Mouse (Mus musculus): ENCODE data around the gene Olah. TPM values are rescaled to one million over a fixed set of nuclear protein-coding genes. Genes with fewer than 3 reads are reported as not detected.

The Olah gene
- total and polyA plus RNA-seq, 3 experiments, result not detected

DNA sequence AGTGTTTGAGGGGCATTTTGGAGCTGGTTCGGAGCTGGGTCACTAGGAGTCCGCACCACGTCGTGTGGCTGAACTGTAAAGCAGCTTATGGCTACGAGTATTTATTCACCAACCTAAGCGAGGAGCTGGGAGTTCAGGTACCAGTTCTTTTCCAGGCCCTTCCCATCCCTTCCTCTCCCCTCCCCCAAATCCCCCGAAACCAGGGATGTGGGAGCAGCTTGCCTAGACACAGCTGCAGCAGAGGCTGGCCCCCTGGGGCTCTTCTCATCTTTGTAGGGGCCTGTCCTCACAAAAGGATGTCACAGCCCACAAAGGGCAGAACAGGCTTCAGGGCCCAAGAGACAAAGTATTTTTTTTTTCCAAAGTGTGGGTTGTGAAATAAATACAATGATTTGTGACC, 40.9 kb upstream of the Olah start:
- Histone ChIP-seq H3K4me1 (ENCODE audit: control insufficient read depth in 1 of 2, insufficient read depth in 2 of 2, low read length in 2 of 2) (no peaks in the 10 kb centered on the region), H3K79me2 (ENCODE audit: control insufficient read depth, insufficient read depth, low read length, poor library complexity) (no peaks in the 10 kb centered on the region; the same call in 1 of the 2 replicates), H3K27me3 (ENCODE audit: control insufficient read depth in 1 of 2, insufficient read depth in 2 of 2, low read length in 2 of 2) (no peaks in the 10 kb centered on the region), H3K36me3 (ENCODE audit: control insufficient read depth in 1 of 2, insufficient read depth in 2 of 2, low read length in 2 of 2) (peaks cover 0 to 11% of the 10 kb centered on the region in 2 experiments; a peak in 2 of 4 replicates), H3K9me3 (replicated peaks; ENCODE audit: insufficient read depth, low read length) (no peaks in the 10 kb centered on the region), H3K27ac (ENCODE audit: control insufficient read depth, low read depth, low read length) (no peak overlapping the region), H3K4me3 (ENCODE audit: control insufficient read depth in 1 of 2, insufficient read depth in 1 of 2, low read depth in 2 of 2, low read length in 2 of 2) (no peak overlapping the region), H3K9ac (ENCODE audit: control insufficient read depth, low read depth, low read length, poor library complexity, severe bottlenecking) (no peak overlapping the region)
- TF ChIP-seq POLR2A (IDR thresholded peaks at IDR 0.05; ENCODE audit: control insufficient read depth in 1 of 2, insufficient read depth in 1 of 2, low read depth in 1 of 2, low read length in 2 of 2, poor library complexity in 1 of 2), result no peak
- no peak for TF ChIP-seq SMC3 (IDR thresholded peaks at IDR 0.05; ENCODE audit: low read depth, low read length)
- TF ChIP-seq MYB (IDR thresholded peaks at IDR 0.05; ENCODE audit: low read depth, low read length), result no peak
- TF ChIP-seq SIN3A (IDR thresholded peaks at IDR 0.05; ENCODE audit: low read length), result no peak
- TF ChIP-seq MYC (IDR thresholded peaks at IDR 0.05; ENCODE audit: low read depth, low read length), result no peak
- DNase-seq (ENCODE audit: low read depth, low spot score), result no peak

- H3K36me3 ChIP-seq (ENCODE audit: control insufficient read depth in 1 of 2, insufficient read depth in 2 of 2, low read length in 2 of 2), result peaks cover 0 to 3% of the 10 kb centered on the region in 2 experiments; a peak in 2 of 4 replicates
- H3K27me3 ChIP-seq (ENCODE audit: control insufficient read depth in 1 of 2, insufficient read depth in 2 of 2, low read length in 2 of 2), result no peaks in the 10 kb centered on the region
- no peak overlapping the region for H3K27ac ChIP-seq (ENCODE audit: control insufficient read depth, low read depth, low read length)
- H3K4me3 ChIP-seq (ENCODE audit: control insufficient read depth in 1 of 2, insufficient read depth in 1 of 2, low read depth in 2 of 2, low read length in 2 of 2), result no peak overlapping the region
- H3K4me1 ChIP-seq (ENCODE audit: control insufficient read depth in 1 of 2, insufficient read depth in 2 of 2, low read length in 2 of 2), result no peaks in the 10 kb centered on the region
- TF ChIP-seq SIN3A (IDR thresholded peaks at IDR 0.05; ENCODE audit: low read length) (no peak), ZKSCAN1 (IDR thresholded peaks at IDR 0.05; ENCODE audit: low read depth, low read length) (no peak), EP300 (IDR thresholded peaks at IDR 0.05; ENCODE audit: low read depth in 1 of 2, low read length in 2 of 2) (no peak; a peak in 1 of 4 replicates), USF1 (IDR thresholded peaks at IDR 0.05; ENCODE audit: low read depth, low read length) (no peak), MYB (IDR thresholded peaks at IDR 0.05; ENCODE audit: low read depth, low read length) (no peak), BHLHE40 (IDR thresholded peaks at IDR 0.05; ENCODE audit: borderline replicate concordance, low read depth, low read length) (no peak), GATA1 (IDR thresholded peaks at IDR 0.05; ENCODE audit: low read depth, low read length) (no peak), CTCF (IDR thresholded peaks at IDR 0.05 in 2 of 3, conservative IDR thresholded peaks at IDR 0.05 in 1 of 3; ENCODE audit: control insufficient read depth in 1 of 3, insufficient read depth in 1 of 3, low read depth in 2 of 3, low read length in 3 of 3, poor library complexity in 1 of 3, severe bottlenecking in 1 of 3) (no peak), ZNF384 (IDR thresholded peaks at IDR 0.05; ENCODE audit: low read depth, low read length) (no peak), ELF1 (IDR thresholded peaks at IDR 0.05; ENCODE audit: low read depth, low read length) (no peak), POLR2AphosphoS2 (IDR thresholded peaks at IDR 0.05; ENCODE audit: low read length) (no peak), RCOR1 (IDR thresholded peaks at IDR 0.05; ENCODE audit: low read depth, low read length) (no peak), MEF2A (IDR thresholded peaks at IDR 0.05; ENCODE audit: extremely low read depth, insufficient replicate concordance, low read depth, low read length, poor library complexity, severe bottlenecking) (no peak), JUND (IDR thresholded peaks at IDR 0.05; ENCODE audit: low read depth, low read length) (no peak), MAX (IDR thresholded peaks at IDR 0.05; ENCODE audit: low read length) (no peak), E2F4 (IDR thresholded peaks at IDR 0.05; ENCODE audit: borderline replicate concordance, low read depth, low read length) (no peak), POLR2AphosphoS5 (IDR thresholded peaks at IDR 0.05; ENCODE audit: borderline replicate concordance, low read depth, low read length) (no peak), CHD1 (IDR thresholded peaks at IDR 0.05; ENCODE audit: low read depth, low read length) (no peak), NELFE (IDR thresholded peaks at IDR 0.05; ENCODE audit: low read depth, low read length) (no peak)
- DNase-seq (ENCODE audit: low read depth, low spot score), result peak; percentile 16
- H3K79me2 ChIP-seq (ENCODE audit: control insufficient read depth, insufficient read depth, low read length, poor library complexity), result no peaks in the 10 kb centered on the region; the same call in 1 of the 2 replicates
- no peak overlapping the region for H3K9ac ChIP-seq (ENCODE audit: control insufficient read depth, low read depth, low read length, poor library complexity, severe bottlenecking)
- H3K9me3 ChIP-seq (replicated peaks; ENCODE audit: insufficient read depth, low read length), result no peaks in the 10 kb centered on the region
These were observed 38.5 kb upstream of the Olah start for GRCm38 (mm10) chr2:3435369-3436061.
